Mouse (Mus musculus): ENCODE data around the gene Gm45716.

GRCm38 (mm10) chr11:90187441-90187840 lies at the start of gene Gm45716:
- TF ChIP-seq CTCF (IDR thresholded peaks at IDR 0.05; ENCODE audit: low read depth) (no peak), EP300 (IDR thresholded peaks at IDR 0.05; ENCODE audit: low read depth) (no peak)

All from liver, embryonic 14.5 days (tissue).